Mouse (Mus musculus): Measurements from ENCODE around the gene Mlxip. TPM values are rescaled to one million over a fixed set of nuclear protein-coding genes. Genes with fewer than 3 reads are reported as not detected.

Gene Mlxip
- polyA plus RNA-seq, 1 experiment: 7.8 TPM

- Histone ChIP-seq H3K4me3 (ENCODE audit: insufficient read depth, low read depth, low read length) (no peak overlapping the region), H3K4me1 (ENCODE audit: control insufficient read depth, insufficient read depth, insufficient read length, low read length) (0 out of 2 replicates have a peak, but pooled peaks cover 3% of the 10 kb centered on the region), H3K27ac (replicated peaks; ENCODE audit: low read depth, low read length) (0 out of 2 replicates have a peak overlapping the region, but pooled peaks have one; percentile 11)
Observed at GRCm38 (mm10) chr5:123375793-123376452, 18.7 kb upstream of the Mlxip start.

GRCm38 (mm10) chr5:123376569-123376968, 18.0 kb upstream of the Mlxip start:
- no peak overlapping the region for H3K4me3 ChIP-seq (ENCODE audit: insufficient read depth, low read depth, low read length)
- H3K27ac ChIP-seq (replicated peaks; ENCODE audit: low read depth, low read length): no peak overlapping the region
- H3K4me1 ChIP-seq (ENCODE audit: control insufficient read depth, insufficient read depth, insufficient read length, low read length): 0 out of 2 replicates have a peak, but pooled peaks cover 3% of the 10 kb centered on the region

GRCm38 (mm10) chr5:123377120-123377955, 17.3 kb upstream of the Mlxip start:
- Histone ChIP-seq H3K27ac (replicated peaks; ENCODE audit: low read depth, low read length) (peak overlapping the region; percentile 43), H3K4me3 (ENCODE audit: insufficient read depth, low read depth, low read length) (no peak overlapping the region), H3K4me1 (ENCODE audit: control insufficient read depth, insufficient read depth, insufficient read length, low read length) (peaks cover 8% of the 10 kb centered on the region; the same call in 1 of the 2 replicates)

GRCm38 (mm10) chr5:123378712-123379111, 15.9 kb upstream of the Mlxip start:
- Histone ChIP-seq H3K4me1 (ENCODE audit: control insufficient read depth, insufficient read depth, insufficient read length, low read length) (peaks cover 8% of the 10 kb centered on the region; the same call in 1 of the 2 replicates), H3K27ac (replicated peaks; ENCODE audit: low read depth, low read length) (no peak overlapping the region), H3K4me3 (ENCODE audit: insufficient read depth, low read depth, low read length) (no peak overlapping the region)

- Histone ChIP-seq H3K4me3 (ENCODE audit: insufficient read depth, low read depth, low read length) (no peak overlapping the region), H3K27ac (replicated peaks; ENCODE audit: low read depth, low read length) (no peak overlapping the region), H3K4me1 (ENCODE audit: control insufficient read depth, insufficient read depth, insufficient read length, low read length) (peaks cover 8% of the 10 kb centered on the region; the same call in 1 of the 2 replicates)
Observed at GRCm38 (mm10) chr5:123379504-123379931, 15.1 kb upstream of the Mlxip start.

GRCm38 (mm10) chr5:123381968-123382367, 12.6 kb upstream of the Mlxip start:
- Histone ChIP-seq H3K4me1 (ENCODE audit: control insufficient read depth, insufficient read depth, insufficient read length, low read length) (peaks cover 8% of the 10 kb centered on the region; the same call in 1 of the 2 replicates), H3K27ac (replicated peaks; ENCODE audit: low read depth, low read length) (0 out of 2 replicates have a peak overlapping the region, but pooled peaks have one; percentile 7), H3K4me3 (ENCODE audit: insufficient read depth, low read depth, low read length) (peak overlapping the region; percentile 34)

- no peak overlapping the region for H3K27ac ChIP-seq (replicated peaks; ENCODE audit: low read depth, low read length)
Observed at GRCm38 (mm10) chr5:123382686-123383085, 11.9 kb upstream of the Mlxip start.

GRCm38 (mm10) chr5:123388452-123388851, 6.1 kb upstream of the Mlxip start:
- H3K27ac ChIP-seq (replicated peaks; ENCODE audit: low read depth, low read length): no peak overlapping the region
- H3K4me3 ChIP-seq (ENCODE audit: insufficient read depth, low read depth, low read length): no peak overlapping the region
- H3K4me1 ChIP-seq (ENCODE audit: control insufficient read depth, insufficient read depth, insufficient read length, low read length): peaks cover 3% of the 10 kb centered on the region; the same call in 1 of the 2 replicates

More at GRCm38 (mm10) chr5:123382686-123383085, 11.9 kb upstream of the Mlxip start:
- Histone ChIP-seq H3K4me1 (ENCODE audit: control insufficient read depth, insufficient read depth, insufficient read length, low read length) (peaks cover 5% of the 10 kb centered on the region; the same call in 1 of the 2 replicates), H3K4me3 (ENCODE audit: insufficient read depth, low read depth, low read length) (no peak overlapping the region)

- H3K4me3 ChIP-seq (ENCODE audit: insufficient read depth, low read depth, low read length): peak overlapping the region; percentile 21
- no peak overlapping the region for H3K27ac ChIP-seq (replicated peaks; ENCODE audit: low read depth, low read length)
- peaks cover 7% of the 10 kb centered on the region; the same call in 1 of the 2 replicates for H3K4me1 ChIP-seq (ENCODE audit: control insufficient read depth, insufficient read depth, insufficient read length, low read length)
Observed at GRCm38 (mm10) chr5:123390536-123391441, 3.8 kb upstream of the Mlxip start.

GRCm38 (mm10) chr5:123391442-123391809, 3.2 kb upstream of the Mlxip start:
- Histone ChIP-seq H3K4me1 (ENCODE audit: control insufficient read depth, insufficient read depth, insufficient read length, low read length) (peaks cover 13% of the 10 kb centered on the region; the same call in 1 of the 2 replicates), H3K4me3 (ENCODE audit: insufficient read depth, low read depth, low read length) (peak overlapping the region; percentile 21), H3K27ac (replicated peaks; ENCODE audit: low read depth, low read length) (no peak overlapping the region)

- Histone ChIP-seq H3K4me1 (ENCODE audit: control insufficient read depth, insufficient read depth, insufficient read length, low read length) (peaks cover 17% of the 10 kb centered on the region; the same call in 1 of the 2 replicates), H3K27ac (replicated peaks; ENCODE audit: low read depth, low read length) (peak overlapping the region; percentile 46), H3K4me3 (ENCODE audit: insufficient read depth, low read depth, low read length) (peak overlapping the region; percentile 31)
Observed at GRCm38 (mm10) chr5:123393786-123394302, 754 bp upstream of the Mlxip start.

- H3K27ac ChIP-seq (replicated peaks; ENCODE audit: low read depth, low read length): peak overlapping the region; percentile 82
- peaks cover 17% of the 10 kb centered on the region; the same call in 1 of the 2 replicates for H3K4me1 ChIP-seq (ENCODE audit: control insufficient read depth, insufficient read depth, insufficient read length, low read length)
- H3K4me3 ChIP-seq (ENCODE audit: insufficient read depth, low read depth, low read length): peak overlapping the region; percentile 75
Observed at GRCm38 (mm10) chr5:123394957-123395881, 621 bp downstream of the Mlxip start.

- peak overlapping the region; percentile 75 for H3K4me3 ChIP-seq (ENCODE audit: insufficient read depth, low read depth, low read length)
- peaks cover 17% of the 10 kb centered on the region; the same call in 1 of the 2 replicates for H3K4me1 ChIP-seq (ENCODE audit: control insufficient read depth, insufficient read depth, insufficient read length, low read length)
- H3K27ac ChIP-seq (replicated peaks; ENCODE audit: low read depth, low read length): peak overlapping the region; percentile 82
Observed at GRCm38 (mm10) chr5:123396901-123397464, 2.4 kb downstream of the Mlxip start.
